Mouse (Mus musculus): ENCODE data around the gene Hoxc8.

- TF ChIP-seq CTCF (IDR thresholded peaks at IDR 0.05; ENCODE audit: low read depth) (no peak), EP300 (IDR thresholded peaks at IDR 0.05; ENCODE audit: low read depth) (no peak)
Measured at GRCm38 (mm10) chr15:103041613-103042012, 51.2 kb downstream of the Hoxc8 start.
